ENCODE assay signal across 8 mouse cellular contexts in the genomic region with DNA sequence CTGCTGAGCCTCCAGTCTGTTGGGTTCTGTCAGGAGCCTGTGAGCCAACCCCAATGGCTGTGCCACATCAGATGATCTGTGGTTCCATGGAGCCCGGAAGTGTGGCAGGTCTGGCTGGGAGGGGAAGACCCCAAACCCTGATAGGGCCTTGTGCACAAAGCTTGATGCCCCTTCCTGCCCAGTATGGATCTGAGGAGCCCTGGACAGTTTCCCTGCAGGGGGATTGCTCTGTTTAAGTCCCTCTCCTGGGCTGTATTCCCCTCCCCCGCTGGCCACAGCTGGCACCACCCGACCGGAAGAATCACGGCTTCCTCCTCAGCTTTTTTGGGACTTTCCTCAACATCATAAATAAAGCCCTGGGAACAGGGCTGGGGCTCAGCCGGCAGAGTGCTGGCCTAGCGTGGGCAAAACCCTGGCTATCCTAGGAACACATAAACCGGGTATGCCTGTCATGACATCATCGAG. TPM values are rescaled to one million over a fixed set of nuclear protein-coding genes. Genes with fewer than 3 reads are reported as not detected.
DNase-seq lines count a peak whose midpoint lies in the region; ATAC-seq and TF ChIP-seq lines count a peak whose summit lies in the region.

No protein-coding gene starts in this region.

- intact Hi-C loops in heart, postnatal 14 days (cut with DNase I) = no loop called here

- no peak for TF ChIP-seq POLR2A in cerebellum, adult 2 months (IDR thresholded peaks at IDR 0.05; ENCODE audit: borderline replicate concordance, insufficient read depth, low read length)

- no peak overlapping the region for H3K4me3 ChIP-seq in cerebellum, adult 2 months (replicated peaks; ENCODE audit: insufficient read depth, low read depth, low read length)
- H3K4me3 ChIP-seq in lung, embryonic 15.5 days = no peak overlapping the region
- H3K4me3 ChIP-seq in midbrain, postnatal 0 days (ENCODE audit: low read depth, low read length) = no peak overlapping the region

- no peaks in the 10 kb centered on the region for H3K27me3 ChIP-seq in cerebellum, adult 2 months (ENCODE audit: control insufficient read depth, insufficient read depth, low read length)
- H3K27me3 ChIP-seq in lung, embryonic 15.5 days = no peaks in the 10 kb centered on the region
- no peaks in the 10 kb centered on the region for H3K27me3 ChIP-seq in midbrain, postnatal 0 days (ENCODE audit: insufficient read depth, low read length)

- DNase-seq in cerebellum, adult 2 months = no peak
- DNase-seq in cerebellum, adult 11-12 months = no peak
- peak; percentile 74 for DNase-seq in CD4-positive helper T cell, adult 2 months (ENCODE audit: low read depth, low spot score)
- DNase-seq in heart, postnatal 14 days = peak; percentile 41 to 50
- no peak for DNase-seq in ovary, postnatal 10 days (ENCODE audit: low spot score)
- no peak for DNase-seq in layer of hippocampus, postnatal 25 days (ENCODE audit: extremely low spot score in 1 of 2, low spot score in 1 of 2)
- no peak for DNase-seq in midbrain, postnatal 0 days (ENCODE audit: low spot score)

- WGBS in cerebellum, adult 2 months = 53% methylated on average over 9 of the region's 9 CpGs
- WGBS in lung, embryonic 15.5 days = 39% methylated on average over 9 of the region's 9 CpGs
- WGBS in midbrain, postnatal 0 days = 62% methylated on average over 9 of the region's 9 CpGs

- no peak for ATAC-seq in lung, embryonic 15.5 days (ENCODE audit: borderline replicate concordance, extremely low read depth, low FRiP score, low TSS enrichment)
- ATAC-seq in midbrain, postnatal 0 days (ENCODE audit: low FRiP score) = no peak

- no peaks in the 10 kb centered on the region; the same call in 1 of the 2 replicates for H3K4me1 ChIP-seq in cerebellum, adult 2 months (ENCODE audit: control insufficient read depth, insufficient read depth, low read length)
- H3K4me1 ChIP-seq in lung, embryonic 15.5 days = peaks cover 17% of the 10 kb centered on the region; the same call in 1 of the 2 replicates
- no peaks in the 10 kb centered on the region for H3K4me1 ChIP-seq in midbrain, postnatal 0 days (ENCODE audit: insufficient read depth, low read length)

- H3K36me3 ChIP-seq in lung, embryonic 15.5 days = no peaks in the 10 kb centered on the region
- H3K36me3 ChIP-seq in midbrain, postnatal 0 days (ENCODE audit: insufficient read depth, low read length) = peaks cover 6% of the 10 kb centered on the region; the same call in 1 of the 2 replicates

- no peak for TF ChIP-seq CTCF in cerebellum, adult 2 months (IDR thresholded peaks at IDR 0.05; ENCODE audit: borderline replicate concordance, insufficient read depth, low read depth, low read length)
- TF ChIP-seq CTCF in midbrain, postnatal 0 days (IDR thresholded peaks at IDR 0.05) = no peak

- no peak overlapping the region for H3K9ac ChIP-seq in lung, embryonic 15.5 days
- H3K9ac ChIP-seq in midbrain, postnatal 0 days (replicated peaks; ENCODE audit: low read length, poor library complexity, severe bottlenecking) = no peak overlapping the region

- H3K4me2 ChIP-seq in lung, embryonic 15.5 days = no peak overlapping the region
- no peak overlapping the region for H3K4me2 ChIP-seq in midbrain, postnatal 0 days (ENCODE audit: low read depth, low read length, poor library complexity, severe bottlenecking)

- H3K9me3 ChIP-seq in lung, embryonic 15.5 days = no peaks in the 10 kb centered on the region
- H3K9me3 ChIP-seq in midbrain, postnatal 0 days (ENCODE audit: low read length) = no peaks in the 10 kb centered on the region

- H3K27ac ChIP-seq in cerebellum, adult 2 months (ENCODE audit: insufficient read depth, low read length) = peak overlapping the region; percentile 34; the same call in 1 of the 2 replicates
- peak overlapping the region; percentile 53 for H3K27ac ChIP-seq in lung, embryonic 15.5 days
- H3K27ac ChIP-seq in midbrain, postnatal 0 days (ENCODE audit: low read depth, low read length) = no peak overlapping the region

RNA-seq across cellular contexts. Expression of a gene that starts 6.5 kb away (rescaled TPM):
- 33.1 and 34.0 TPM in 2 replicates for polyA plus RNA-seq in cerebellum, adult 2 months (2012; rRNA removed)
- total RNA-seq in heart, postnatal 14 days (2021) = 10 to 100 TPM; 22.4 to 23.9 TPM
- polyA plus RNA-seq in lung, embryonic 15.5 days (2015; fragmentation: Nextera tagmentation; extraction: Ambion mirVana) = 4.5 and 5.5 TPM in 2 replicates
- 10 to 100 TPM; 15.0 to 18.7 TPM for total RNA-seq in layer of hippocampus, postnatal 25 days (2021)
- total RNA-seq in midbrain, postnatal 0 days (2014; rRNA removed) = 13.6 TPM in 2 replicates
- 6.0 and 6.6 TPM in 2 replicates for polyA plus RNA-seq in midbrain, postnatal 0 days (2015; fragmentation: Nextera tagmentation; extraction: Ambion mirVana)

RNA-seq across cellular contexts. Expression of a gene that starts 24.8 kb away (rescaled TPM):
- 1.8 and 1.9 TPM in 2 replicates for polyA plus RNA-seq in cerebellum, adult 2 months (2012; rRNA removed)
- under 1 TPM; 0.12 to 0.59 TPM for total RNA-seq in heart, postnatal 14 days (2021)
- polyA plus RNA-seq in lung, embryonic 15.5 days (2015; fragmentation: Nextera tagmentation; extraction: Ambion mirVana) = 0.16 and 0.27 TPM in 2 replicates
- total RNA-seq in layer of hippocampus, postnatal 25 days (2021) = 1 to 10 TPM in 1 of 2 experiments, under 1 TPM in 1; 0.94 to 1.4 TPM
- total RNA-seq in midbrain, postnatal 0 days (2014; rRNA removed) = not detected in 2 replicates
- polyA plus RNA-seq in midbrain, postnatal 0 days (2015; fragmentation: Nextera tagmentation; extraction: Ambion mirVana) = not detected in 2 replicates

RNA-seq across cellular contexts. Expression of a gene that starts 28.2 kb away (rescaled TPM):
- polyA plus RNA-seq in cerebellum, adult 2 months (2012; rRNA removed) = 69.5 and 70.4 TPM in 2 replicates
- 10 to 100 TPM in 1 of 2 experiments, 1 to 10 TPM in 1; 9.4 to 11.1 TPM for total RNA-seq in heart, postnatal 14 days (2021)
- 13.6 and 15.8 TPM in 2 replicates for polyA plus RNA-seq in lung, embryonic 15.5 days (2015; fragmentation: Nextera tagmentation; extraction: Ambion mirVana)
- 100 to 1,000 TPM; 411 to 437 TPM for total RNA-seq in layer of hippocampus, postnatal 25 days (2021)
- total RNA-seq in midbrain, postnatal 0 days (2014; rRNA removed) = 33.2 and 34.1 TPM in 2 replicates
- polyA plus RNA-seq in midbrain, postnatal 0 days (2015; fragmentation: Nextera tagmentation; extraction: Ambion mirVana) = 20.2 and 24.0 TPM in 2 replicates

RNA-seq across cellular contexts. Expression of a gene that starts 30.0 kb away (rescaled TPM):
- polyA plus RNA-seq in cerebellum, adult 2 months (2012; rRNA removed) = 19.4 and 22.1 TPM in 2 replicates
- 1 to 10 TPM; 3.8 to 4.0 TPM for total RNA-seq in heart, postnatal 14 days (2021)
- polyA plus RNA-seq in lung, embryonic 15.5 days (2015; fragmentation: Nextera tagmentation; extraction: Ambion mirVana) = 1.2 TPM in 2 replicates
- 10 to 100 TPM; 19.4 to 22.4 TPM for total RNA-seq in layer of hippocampus, postnatal 25 days (2021)
- 32.5 and 32.8 TPM in 2 replicates for total RNA-seq in midbrain, postnatal 0 days (2014; rRNA removed)
- polyA plus RNA-seq in midbrain, postnatal 0 days (2015; fragmentation: Nextera tagmentation; extraction: Ambion mirVana) = 10.0 and 10.3 TPM in 2 replicates

RNA-seq across cellular contexts. Expression of a gene that starts 40.7 kb away (rescaled TPM):
- polyA plus RNA-seq in cerebellum, adult 2 months (2012; rRNA removed) = 123 and 145 TPM in 2 replicates
- total RNA-seq in heart, postnatal 14 days (2021) = 10 to 100 TPM; 38.8 to 40.1 TPM
- 112 and 118 TPM in 2 replicates for polyA plus RNA-seq in lung, embryonic 15.5 days (2015; fragmentation: Nextera tagmentation; extraction: Ambion mirVana)
- total RNA-seq in layer of hippocampus, postnatal 25 days (2021) = 10 to 100 TPM; 92.7 to 95.6 TPM
- total RNA-seq in midbrain, postnatal 0 days (2014; rRNA removed) = 44.3 and 48.6 TPM in 2 replicates
- polyA plus RNA-seq in midbrain, postnatal 0 days (2015; fragmentation: Nextera tagmentation; extraction: Ambion mirVana) = 159 and 163 TPM in 2 replicates

Comparison
In these comparisons a context has a peak if more than half of its experiments do, and no peak if none do; other contexts are left out.
1. DNase-seq: peak in CD4-positive helper T cell, adult 2 months (single experiment) and heart, postnatal 14 days (2 of 2); none in cerebellum, adult 2 months (0 of 2), cerebellum, adult 11-12 months (single experiment), ovary, postnatal 10 days (single experiment), layer of hippocampus, postnatal 25 days (0 of 2) and midbrain, postnatal 0 days (single experiment).
2. RNA of a gene that starts 28.2 kb away (total RNA-seq): 411 to 437 TPM in layer of hippocampus, postnatal 25 days; 33.2 to 34.1 TPM in midbrain, postnatal 0 days and 9.4 to 11.1 TPM in heart, postnatal 14 days; every median in the first group is over 10 times any median in the second.